Mouse (Mus musculus): ENCODE results near the gene Ppp1r9b. TPM values are rescaled to one million over a fixed set of nuclear protein-coding genes. Genes with fewer than 3 reads are reported as not detected.
"Not testable (repeated sequence)": the region's sequence is repeated elsewhere in the genome, so short reads cannot be mapped to it uniquely, and the experiment has no call there.

Gene Ppp1r9b
- polyA plus RNA-seq, 1 experiment from 2014 or later = 70.2 TPM

DNA sequence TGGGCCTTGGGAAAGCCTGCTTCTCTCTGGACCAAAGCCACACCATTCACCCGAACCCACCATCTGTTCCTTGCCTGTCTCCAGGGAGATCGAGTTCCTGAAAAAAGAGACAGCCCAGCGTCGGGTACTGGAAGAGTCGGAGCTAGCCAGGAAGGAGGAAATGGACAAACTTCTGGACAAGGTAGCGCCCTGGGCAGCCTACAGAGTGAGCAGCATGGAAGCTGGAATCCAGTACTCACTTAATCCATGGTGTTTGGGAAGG, 14.0 kb downstream of the Ppp1r9b start:
- no peak for ATAC-seq
- in situ Hi-C loops (cut with MboI; ENCODE audit: low pct_unique_long_range_greater_than_20kb) = no loop called here
- no peak for DNase-seq (ENCODE audit: low read depth, low spot score)
- ChIA-PET POLR2A (interaction anchor here (1.7 to 1.8 kb wide), 2 partner anchors 12 to 15 kb away, joined by 6 to 8 read pairs; no protein-coding TSS in a partner anchor), CTCF (interaction anchor here (0.9 to 3.0 kb wide), 5 partner anchors 12 to 68 kb away, joined by 3 to 14 read pairs (median 4); partner anchors contain the start of gene Ppp1r9b)
- no peaks in the 10 kb centered on the region for H3K27me3 ChIP-seq
- no peak for TF ChIP-seq CTCF (IDR thresholded peaks at IDR 0.05)

DNA sequence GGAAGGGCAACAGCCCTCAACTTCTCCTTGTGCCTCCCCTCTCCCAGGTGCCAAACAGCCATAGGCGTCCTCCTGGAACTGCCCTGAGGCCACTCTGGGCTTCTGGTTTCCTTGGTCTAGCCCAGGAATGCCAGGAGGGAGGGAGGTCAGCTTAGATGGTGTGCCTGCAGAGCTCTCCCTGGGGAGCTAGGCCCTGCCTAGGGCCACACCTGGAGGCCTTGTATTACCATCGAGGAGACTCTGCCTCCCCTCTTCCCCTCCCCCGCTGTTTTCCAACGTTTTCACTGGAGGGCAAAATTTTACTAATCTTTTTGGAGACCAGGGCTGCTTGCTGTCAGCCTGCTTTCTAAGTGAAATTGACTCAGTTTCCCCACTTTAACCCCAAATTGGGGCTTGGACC, 15.2 kb downstream of the Ppp1r9b start:
- CTCF ChIA-PET = interaction anchor here (0.5 to 1.2 kb wide), 2 partner anchors 41 to 102 kb away, joined by 3 to 4 read pairs; no protein-coding TSS in a partner anchor
- DNase-seq (ENCODE audit: low read depth, low spot score) (no peak), ATAC-seq (no peak)
- in situ Hi-C loops (cut with MboI; ENCODE audit: low pct_unique_long_range_greater_than_20kb) = no loop called here
- no peaks in the 10 kb centered on the region for H3K27me3 ChIP-seq
- no peak for TF ChIP-seq CTCF (IDR thresholded peaks at IDR 0.05)
- POLR2A ChIA-PET = no interaction called here

DNA sequence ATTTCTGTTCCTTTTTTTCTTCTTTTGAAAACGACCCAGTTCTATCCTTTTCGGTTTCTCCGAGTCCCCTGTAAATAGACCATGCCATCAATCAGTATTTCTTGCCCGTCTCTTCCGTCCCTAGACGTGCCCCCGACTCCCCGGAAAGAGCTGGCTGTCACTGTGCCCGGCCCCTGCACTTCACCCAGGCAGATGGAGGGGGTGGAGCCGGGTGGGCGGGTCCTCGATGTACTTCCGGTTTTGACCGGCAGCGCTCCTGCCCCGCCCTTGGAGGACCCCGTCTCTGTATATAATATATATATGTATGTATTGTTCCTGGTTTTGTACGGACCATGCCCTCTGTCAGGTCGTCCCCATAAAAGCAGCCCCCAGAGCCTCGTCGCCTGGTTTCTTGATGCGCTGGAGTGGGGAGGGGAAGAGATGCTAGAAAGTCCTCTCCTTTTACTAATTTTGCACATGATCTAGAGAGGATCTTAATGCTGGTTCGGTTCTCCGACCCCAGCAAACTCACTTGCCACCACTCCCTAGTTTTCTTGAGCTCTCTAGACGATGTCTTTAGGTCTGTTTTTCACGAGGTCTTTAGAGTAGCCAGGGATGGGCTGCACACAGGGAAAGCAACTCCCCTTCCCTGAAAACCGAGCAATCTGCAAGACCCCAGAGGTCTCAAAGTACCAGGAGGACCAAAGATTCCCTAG, 15.8 kb downstream of the Ppp1r9b start:
- in situ Hi-C loops (cut with MboI; ENCODE audit: low pct_unique_long_range_greater_than_20kb) = no loop called here
- DNase-seq (ENCODE audit: low read depth, low spot score) (no peak), ATAC-seq (no peak)
- no peaks in the 10 kb centered on the region for H3K27me3 ChIP-seq
- POLR2A ChIA-PET = interaction anchor here (1.3 kb wide), 1 partner anchor 35 kb away, joined by 4 read pairs; no protein-coding TSS in a partner anchor
- no peak for TF ChIP-seq CTCF (IDR thresholded peaks at IDR 0.05)
- CTCF ChIA-PET = interaction anchor here (0.7 to 1.2 kb wide), 3 partner anchors 16 to 40 kb away, joined by 3 to 4 read pairs (median 4); partner anchors contain the start of gene Ppp1r9b

GRCm38 (mm10) chr11:95007418-95007817, 16.6 kb downstream of the Ppp1r9b start:
- ATAC-seq (no peak), DNase-seq (ENCODE audit: low read depth, low spot score) (no peak)
- no peak for TF ChIP-seq CTCF (IDR thresholded peaks at IDR 0.05)
- no peaks in the 10 kb centered on the region for H3K27me3 ChIP-seq
- CTCF ChIA-PET = interaction anchor here (1.0 kb wide), 1 partner anchor 17 kb away, joined by 4 read pairs; the partner anchor contains the start of gene Ppp1r9b
- in situ Hi-C loops (cut with MboI; ENCODE audit: low pct_unique_long_range_greater_than_20kb) = no loop called here
- POLR2A ChIA-PET = interaction anchor here (0.6 to 2.3 kb wide), 4 partner anchors 8 to 79 kb away, joined by 3 to 13 read pairs (median 4); no protein-coding TSS in a partner anchor

DNA sequence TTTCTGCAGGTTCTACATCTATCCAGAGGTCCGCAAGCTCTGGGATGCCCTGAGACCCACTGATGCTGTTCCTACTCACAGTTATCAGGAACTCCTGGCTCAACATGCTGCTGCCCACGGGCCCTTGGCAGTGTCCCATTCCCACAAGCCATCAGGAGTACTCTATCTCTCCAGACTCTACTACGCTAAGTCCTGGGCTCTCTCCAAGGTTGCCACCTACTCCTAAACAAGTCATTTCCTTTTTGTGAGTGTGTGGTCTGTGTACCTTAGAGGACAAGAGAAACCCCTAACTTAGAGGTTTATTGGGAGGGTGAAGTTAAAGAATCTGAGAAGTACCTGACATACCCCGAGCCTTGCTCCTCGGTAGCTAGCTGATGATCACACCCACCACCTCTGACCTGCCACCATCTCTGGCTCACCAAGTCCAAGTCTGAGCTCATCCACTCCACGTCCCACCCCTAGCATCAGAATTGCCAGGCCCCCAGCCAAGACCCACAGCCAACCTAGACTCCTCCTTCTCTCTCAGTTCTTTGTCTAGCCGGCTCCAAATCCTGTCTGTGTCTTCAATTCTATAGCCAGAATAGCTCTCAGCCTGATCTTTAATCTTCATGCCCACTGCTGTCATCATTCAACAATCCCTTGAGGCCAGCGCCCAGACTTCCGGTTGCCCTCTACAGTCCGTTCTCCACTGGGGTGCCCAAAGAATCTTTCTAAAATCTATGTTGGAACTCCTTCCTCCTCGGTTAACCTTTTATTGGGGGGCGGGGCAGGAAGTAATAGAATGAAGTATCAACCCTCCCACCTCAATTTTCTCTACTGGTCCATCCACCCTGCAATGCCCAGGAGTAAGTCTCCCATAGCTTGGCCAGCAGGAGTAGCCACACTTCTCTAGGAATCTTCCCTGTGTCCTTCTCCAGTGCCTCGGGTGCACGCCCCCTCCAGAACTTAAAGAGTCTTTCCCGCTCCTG, 18.1 kb downstream of the Ppp1r9b start:
- ChIA-PET POLR2A (interaction anchor here (0.6 to 2.3 kb wide), 6 partner anchors 9 to 47 kb away, joined by 3 to 13 read pairs (median 4); partner anchors contain the start of gene Pdk2), CTCF (interaction anchor here (1.5 kb wide), 1 partner anchor 21 kb away, joined by 3 read pairs; no protein-coding TSS in a partner anchor)
- no peaks in the 10 kb centered on the region for H3K27me3 ChIP-seq
- DNase-seq (ENCODE audit: low read depth, low spot score) (no peak), ATAC-seq (peak; percentile 55)
- no peak for TF ChIP-seq CTCF (IDR thresholded peaks at IDR 0.05)
- in situ Hi-C loops (cut with MboI; ENCODE audit: low pct_unique_long_range_greater_than_20kb) = no loop called here

GRCm38 (mm10) chr11:95009629-95010014, 18.8 kb downstream of the Ppp1r9b start, which contains the start of gene Samd14:
Gene Samd14, plus strand, starts transcription at chr11:95009879.
- in situ Hi-C loops (cut with MboI; ENCODE audit: low pct_unique_long_range_greater_than_20kb) = no loop called here
- DNase-seq (ENCODE audit: low read depth, low spot score) = no peak
- POLR2A ChIA-PET = interaction anchor here (1.2 to 2.3 kb wide), 3 partner anchors 17 to 32 kb away, joined by 4 to 13 read pairs (median 4); partner anchors contain the start of gene Pdk2

DNA sequence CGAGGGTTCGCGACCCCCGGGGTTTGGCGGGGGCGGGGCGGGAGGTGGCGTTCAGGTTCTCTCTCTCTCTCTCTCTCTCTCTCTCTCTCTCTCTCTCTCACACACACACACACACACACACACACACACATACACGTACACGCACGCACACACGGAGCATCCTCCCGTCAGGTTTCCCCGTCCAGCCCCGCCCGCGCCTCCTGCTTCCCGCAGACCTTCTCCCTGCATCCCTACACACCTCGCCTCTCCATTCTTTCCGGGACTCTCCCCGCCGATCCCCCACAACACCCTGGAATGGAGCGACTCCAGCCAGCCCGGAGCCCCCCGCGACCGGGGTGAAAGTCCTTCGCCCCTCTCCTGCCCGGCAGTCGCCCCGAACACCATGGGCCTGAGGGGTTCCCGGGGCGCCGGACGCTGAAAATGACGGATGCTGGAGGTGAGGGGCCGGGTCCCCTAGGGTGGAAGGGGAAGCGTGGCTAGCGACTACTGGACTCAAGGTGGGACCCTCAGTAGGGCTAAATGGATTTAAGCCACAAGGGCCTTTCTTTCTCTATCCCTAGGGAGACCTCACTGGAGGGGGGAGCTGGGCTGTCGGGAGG, 19.4 kb downstream of the Ppp1r9b start:
- ATAC-seq = no peak
- CTCF ChIA-PET = interaction anchor here (1.8 kb wide), 1 partner anchor 21 kb away, joined by 4 read pairs; no protein-coding TSS in a partner anchor
- no peak for TF ChIP-seq CTCF (IDR thresholded peaks at IDR 0.05)

More at GRCm38 (mm10) chr11:95009629-95010014, 18.8 kb downstream of the Ppp1r9b start, which contains the start of gene Samd14:
- CTCF ChIA-PET = interaction anchor here (1.5 kb wide), 1 partner anchor 20 kb away, joined by 3 read pairs; no protein-coding TSS in a partner anchor
- TF ChIP-seq CTCF (IDR thresholded peaks at IDR 0.05) = no peak
- peak; percentile 44 for ATAC-seq
- no peaks in the 10 kb centered on the region for H3K27me3 ChIP-seq

DNA sequence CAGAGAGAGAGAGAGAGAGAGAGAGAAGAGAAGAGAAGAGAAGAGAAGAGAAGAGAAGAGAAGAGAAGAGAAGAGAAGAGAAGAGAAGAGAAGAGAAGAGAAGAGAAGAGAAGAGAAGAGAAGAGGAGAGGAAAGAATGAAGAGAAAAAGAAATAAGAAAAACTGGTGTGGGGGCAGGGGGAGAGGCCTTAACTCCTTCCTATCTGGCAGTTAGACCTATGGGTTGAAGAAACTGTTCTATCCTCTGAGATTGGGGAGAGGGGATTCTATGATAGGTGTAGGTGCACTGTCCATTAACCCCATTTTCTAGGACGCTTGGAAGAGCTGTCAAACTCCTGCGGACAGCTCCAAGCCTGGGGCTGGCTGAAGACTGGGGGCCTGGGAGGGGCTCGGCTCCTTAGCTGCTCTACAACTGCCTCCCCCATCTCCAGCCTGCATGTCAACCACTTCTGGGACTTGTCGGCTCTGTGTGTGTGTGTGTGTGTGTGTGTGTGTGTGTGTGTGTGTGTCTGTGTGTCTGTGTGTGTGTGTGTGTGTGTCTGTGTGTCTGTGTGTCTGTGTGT, 20.1 kb downstream of the Ppp1r9b start:
- H3K27me3 ChIP-seq; in situ Hi-C loops (cut with MboI; ENCODE audit: low pct_unique_long_range_greater_than_20kb); DNase-seq (ENCODE audit: low read depth, low spot score); ATAC-seq: not testable (repeated sequence)
- CTCF ChIA-PET = interaction anchor here (0.8 to 1.8 kb wide), 3 partner anchors 11 to 22 kb away, joined by 3 to 4 read pairs (median 4); no protein-coding TSS in a partner anchor
- POLR2A ChIA-PET = interaction anchor here (0.7 to 2.3 kb wide), 5 partner anchors 13 to 68 kb away, joined by 3 to 9 read pairs (median 4); no protein-coding TSS in a partner anchor

More for the DNA sequence above, 19.4 kb downstream of the Ppp1r9b start:
- no peaks in the 10 kb centered on the region for H3K27me3 ChIP-seq
- POLR2A ChIA-PET = interaction anchor here (0.8 to 1.2 kb wide), 3 partner anchors 17 to 29 kb away, joined by 3 to 4 read pairs (median 4); no protein-coding TSS in a partner anchor
- in situ Hi-C loops (cut with MboI; ENCODE audit: low pct_unique_long_range_greater_than_20kb) = no loop called here
- DNase-seq (ENCODE audit: low read depth, low spot score) = no peak

DNA sequence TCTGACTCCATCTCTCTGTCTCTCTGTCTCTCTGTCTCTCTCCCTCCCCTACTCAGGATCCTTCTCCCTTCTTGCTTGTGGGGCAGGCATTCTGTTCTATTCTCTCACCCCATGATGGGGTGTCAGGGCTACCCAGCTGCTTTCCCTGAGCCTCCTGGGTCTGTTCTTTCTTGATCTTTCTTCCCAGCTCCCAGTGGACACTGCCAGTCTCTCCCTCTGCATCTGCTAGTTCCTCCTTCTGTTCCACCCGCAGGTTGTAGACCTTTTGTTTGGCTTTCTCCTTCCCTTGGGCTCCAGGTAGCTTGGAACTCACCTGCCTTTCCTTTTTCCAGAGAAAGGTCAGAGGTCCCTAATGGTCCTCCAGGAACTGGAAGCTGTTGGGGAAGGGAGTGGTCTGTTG, 20.6 kb downstream of the Ppp1r9b start:
- ATAC-seq (no peak), DNase-seq (ENCODE audit: low read depth, low spot score) (no peak)
- no peak for TF ChIP-seq CTCF (IDR thresholded peaks at IDR 0.05)
- H3K27me3 ChIP-seq = no peaks in the 10 kb centered on the region
- ChIA-PET CTCF (interaction anchor here (0.8 to 1.8 kb wide), 4 partner anchors 10 to 72 kb away, joined by 3 to 4 read pairs (median 4); no protein-coding TSS in a partner anchor), POLR2A (interaction anchor here (0.7 to 2.3 kb wide), 4 partner anchors 13 to 67 kb away, joined by 3 to 9 read pairs (median 6); no protein-coding TSS in a partner anchor)
- in situ Hi-C loops (cut with MboI; ENCODE audit: low pct_unique_long_range_greater_than_20kb) = no loop called here
